Mouse (Mus musculus) neural tube, postnatal 0 days (tissue): ENCODE results near the gene Gm6588. TPM values are rescaled to one million over a fixed set of nuclear protein-coding genes. Genes with fewer than 3 reads are reported as not detected.

Source experiments
- polyA plus RNA-seq: library from polyadenylated mRNA; unstranded; fragments of >200 nt; fragmentation: Nextera tagmentation; extraction: Ambion mirVana; gene quantifications from 2 replicates; pipeline ENCODE4 v1.2.1, GENCODE M21; 2015

Gm6588 gene
- polyA plus RNA-seq, result 0.37 and 0.96 TPM in 2 replicates

GRCm38 (mm10) chr5:112448747-112449440 is at the start of gene Gm6588:
Gene Gm6588 (plus strand): TSS chr5:112449426.

Other genes with a start within 250 kb of the Gm6588 start
- 3.5 and 4.4 TPM in 2 replicates for gene Cryba4, start 196.9 kb upstream of the Gm6588 start, polyA plus RNA-seq
- 17.8 and 19.0 TPM in 2 replicates for gene Crybb1, start 193.6 kb upstream of the Gm6588 start, polyA plus RNA-seq
- gene Tpst2, start 172.7 kb upstream of the Gm6588 start, polyA plus RNA-seq, result 34.1 and 37.2 TPM in 2 replicates
- gene Tfip11, start 123.1 kb upstream of the Gm6588 start, polyA plus RNA-seq, result 20.7 and 22.0 TPM in 2 replicates
- gene Srrd, start 106.4 kb upstream of the Gm6588 start, polyA plus RNA-seq, result 60.9 and 66.8 TPM in 2 replicates
- gene Hps4, start 106.3 kb upstream of the Gm6588 start, polyA plus RNA-seq, result 30.9 and 31.9 TPM in 2 replicates
- gene Gm6583, start 93.4 kb upstream of the Gm6588 start, polyA plus RNA-seq, result 0.13 and 0.17 TPM in 2 replicates
- gene Asphd2, start 54.6 kb upstream of the Gm6588 start, polyA plus RNA-seq, result 103 and 116 TPM in 2 replicates
- gene Sez6l, start 127.8 kb downstream of the Gm6588 start, polyA plus RNA-seq, result 30.5 and 35.0 TPM in 2 replicates